Mouse (Mus musculus): ENCODE measurements around the gene Tnpo2.

DNA sequence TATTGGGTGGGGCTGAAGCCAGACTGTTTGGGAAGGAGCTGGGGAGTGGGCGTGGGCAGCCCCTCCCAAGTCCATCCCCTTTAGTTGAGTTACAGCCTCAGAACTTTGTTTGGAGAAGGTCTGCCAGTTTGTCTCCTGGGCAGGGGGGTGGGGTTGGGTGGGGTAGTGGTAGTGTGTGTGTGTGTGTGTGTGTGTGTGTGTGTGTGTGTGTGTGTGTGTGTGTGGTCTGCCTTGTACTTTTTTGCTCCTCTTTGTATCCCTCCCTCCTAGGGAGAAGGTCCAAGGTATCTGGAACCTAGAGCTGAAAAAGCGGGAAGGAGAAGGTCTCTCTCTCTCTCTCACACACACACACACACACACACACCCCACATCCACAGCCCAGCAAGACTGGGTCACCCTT is 22.3 kb upstream of the Tnpo2 start, which contains the start of gene Best2:
- TF ChIP-seq CTCF (IDR thresholded peaks at IDR 0.05; ENCODE audit: low read depth) (no peak), EP300 (optimal IDR thresholded peaks at IDR 0.05) (no peak)

All from stomach, postnatal 0 days (tissue).